Mouse (Mus musculus) layer of hippocampus, adult 8-10 months (tissue): ENCODE results near the gene Trim56. TPM values are rescaled to one million over a fixed set of nuclear protein-coding genes. Genes with fewer than 3 reads are reported as not detected.
A peak's percentile ranks its signal among the peaks of the same experiment; 100 is the strongest.

ENCODE experiments used
- DNase-seq, 2 experiments: peaks; one replicate each; pipeline ENCODE4 v3.0.0; 2022; ENCODE audit warnings: low spot score in 2 of 2
- total RNA-seq, 4 experiments: library from RNA; stranded (reverse); gene quantifications; 2 replicates each; pipeline ENCODE4 v1.2.4; 2022

The Trim56 gene
- total RNA-seq, 4 experiments from 2014 or later, result 6.1 to 11.0 (median 8.1) TPM

- no peak for DNase-seq
Measured at GRCm38 (mm10) chr5:137109941-137110593, 5.9 kb downstream of the Trim56 start.

DNA sequence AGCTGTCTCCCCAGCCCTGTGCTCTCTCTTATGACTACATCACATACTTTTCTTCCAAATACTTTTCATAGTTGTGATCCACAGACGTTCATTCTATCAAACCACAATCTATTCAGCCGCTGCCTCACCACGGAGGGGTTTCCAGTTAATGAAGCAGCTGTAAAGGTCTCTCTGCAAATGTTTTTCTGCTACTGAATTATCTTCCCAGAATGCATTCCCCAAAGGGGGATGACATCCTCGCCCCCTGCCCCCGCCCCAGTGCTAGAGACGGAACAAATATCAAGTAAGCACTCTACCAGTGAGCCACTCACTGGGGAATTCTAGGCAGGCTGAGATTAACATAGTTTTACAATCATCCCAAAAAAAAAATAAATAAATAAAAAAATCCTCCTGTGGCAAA, 7.9 kb downstream of the Trim56 start:
- no peak for DNase-seq

- no peak for DNase-seq
Measured at GRCm38 (mm10) chr5:137107670-137108069, 8.3 kb downstream of the Trim56 start.

DNA sequence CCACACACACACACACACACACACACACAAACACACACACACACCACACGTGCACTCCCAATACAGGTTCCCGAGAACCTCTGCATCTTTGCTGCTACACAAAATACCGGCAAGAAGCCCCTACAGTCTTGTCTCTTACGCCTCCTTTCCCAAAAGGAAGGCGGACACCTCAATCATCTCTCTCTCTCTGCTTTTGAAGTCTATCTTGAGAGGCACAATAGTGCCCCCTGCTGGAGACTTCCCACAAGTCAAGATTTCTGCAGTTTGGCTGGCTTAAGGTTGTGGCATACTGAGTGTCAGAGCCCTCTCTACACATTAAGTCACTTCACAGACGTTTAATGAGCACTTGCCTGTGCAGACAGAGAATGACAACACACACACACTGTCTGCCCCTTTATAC, 9.0 kb downstream of the Trim56 start:
- DNase-seq, result peak; percentile 56 to 89

DNA sequence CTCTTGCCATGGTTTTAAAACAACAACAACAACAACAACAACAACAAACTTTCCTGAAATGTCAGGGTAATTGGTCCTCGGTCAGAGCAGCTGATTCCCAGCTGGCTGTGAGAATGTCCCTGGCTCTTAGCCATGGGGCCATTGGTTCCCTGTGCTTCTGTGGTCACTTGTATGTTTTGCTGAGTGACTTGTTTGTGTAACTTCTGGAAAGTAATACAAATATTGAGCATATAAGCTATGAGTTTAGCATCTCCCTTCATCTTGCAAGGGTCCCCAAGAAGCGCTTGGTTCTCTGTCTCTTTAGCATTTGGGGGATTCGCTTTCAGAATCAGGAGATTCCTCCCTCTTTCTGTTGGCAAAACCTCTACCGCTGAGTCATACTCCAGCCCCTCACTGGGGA, 9.6 kb downstream of the Trim56 start:
- DNase-seq, result no peak

GRCm38 (mm10) chr5:137103969-137104368, 12.0 kb downstream of the Trim56 start:
- no peak for DNase-seq

DNA sequence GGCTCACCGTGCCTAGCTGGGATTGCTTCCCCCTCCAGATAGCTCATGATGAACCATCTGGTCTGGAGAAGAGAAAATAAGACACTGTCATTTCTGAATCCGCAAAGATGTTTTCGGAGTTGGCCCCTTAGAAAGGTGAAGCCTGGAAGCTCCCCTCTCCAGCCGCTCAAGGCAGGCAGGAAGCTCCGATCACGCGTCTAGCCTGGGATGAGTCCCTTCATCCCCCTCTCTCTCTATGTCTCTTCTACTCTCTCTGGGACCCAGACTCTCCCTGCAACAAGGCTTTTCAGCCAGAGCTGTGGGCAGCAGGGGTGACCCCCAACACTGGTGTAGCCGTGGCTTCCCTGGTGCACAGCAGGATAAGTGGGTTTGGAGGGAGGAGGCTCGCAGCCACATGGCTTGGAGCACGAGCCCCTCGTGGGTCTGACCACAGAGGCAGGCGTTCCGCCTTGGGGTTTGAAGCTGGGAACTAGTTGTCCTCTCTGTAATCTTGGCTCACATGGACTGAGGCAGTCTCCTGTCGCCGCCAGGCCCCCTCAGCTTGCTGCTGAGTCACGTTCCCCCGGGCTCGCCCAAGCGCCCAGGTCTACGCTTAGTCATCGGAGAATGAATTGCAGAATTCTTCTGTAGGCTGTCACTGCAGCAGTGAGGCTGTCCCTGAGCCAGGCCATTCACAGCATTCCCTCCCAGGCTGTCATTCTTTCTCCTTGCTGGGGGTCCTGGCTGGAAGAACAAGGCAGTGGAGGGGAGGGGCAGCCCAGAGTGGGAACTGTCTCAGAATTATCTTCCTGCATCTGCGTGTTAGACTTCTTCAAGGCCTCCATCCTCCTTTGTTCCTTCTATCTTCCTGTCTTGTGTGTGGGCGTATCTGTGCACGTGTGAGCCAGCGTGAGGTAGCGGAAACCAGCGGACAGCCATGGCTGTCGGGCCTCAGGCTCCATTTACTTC, 13.2 kb downstream of the Trim56 start:
- peak; percentile 49 to 58 for DNase-seq

- no peak for DNase-seq
Measured at GRCm38 (mm10) chr5:137102078-137102477, 13.9 kb downstream of the Trim56 start.

DNA sequence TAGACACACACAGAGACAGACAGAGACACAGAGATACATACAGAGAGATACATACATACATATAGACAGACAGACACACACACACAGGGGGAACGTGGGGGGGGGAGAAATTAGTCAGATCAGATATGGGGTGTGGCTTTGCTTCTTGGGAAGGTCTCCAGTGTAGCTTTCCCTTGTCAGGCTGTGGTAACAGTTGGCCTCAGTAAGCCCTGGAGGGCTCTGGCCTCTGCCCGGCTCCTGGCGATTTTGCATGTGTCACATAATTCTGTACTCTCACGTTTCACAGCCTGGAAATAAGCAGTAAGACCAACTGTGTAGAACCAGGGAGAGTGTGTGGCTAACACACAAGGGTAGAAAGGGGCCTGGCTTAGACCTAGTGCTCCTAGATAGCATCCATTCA, 15.3 kb downstream of the Trim56 start:
- DNase-seq, result no peak

GRCm38 (mm10) chr5:137098418-137098817, 17.6 kb downstream of the Trim56 start:
- DNase-seq, result no peak

DNA sequence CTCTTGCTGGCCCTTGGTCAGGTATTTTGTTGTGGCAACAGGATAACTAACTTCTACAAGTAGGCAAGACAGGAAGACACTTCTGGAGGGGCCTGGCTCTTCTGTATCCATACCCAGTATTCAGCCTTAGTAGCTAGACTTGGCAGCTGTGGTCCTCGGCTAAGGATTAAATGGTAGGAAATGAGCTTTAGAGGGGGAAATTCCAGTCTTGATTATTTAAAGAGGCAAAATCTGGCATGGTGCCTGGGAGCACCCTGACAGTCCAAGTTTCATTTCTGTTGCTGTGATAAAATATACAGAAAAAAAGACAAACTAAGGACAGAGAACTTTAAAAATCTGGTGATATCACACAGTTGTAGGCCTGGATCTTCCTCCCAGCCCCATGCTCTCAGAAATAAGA, 20.0 kb downstream of the Trim56 start:
- DNase-seq, result peak in 1 of 2 experiments; percentile 55

DNA sequence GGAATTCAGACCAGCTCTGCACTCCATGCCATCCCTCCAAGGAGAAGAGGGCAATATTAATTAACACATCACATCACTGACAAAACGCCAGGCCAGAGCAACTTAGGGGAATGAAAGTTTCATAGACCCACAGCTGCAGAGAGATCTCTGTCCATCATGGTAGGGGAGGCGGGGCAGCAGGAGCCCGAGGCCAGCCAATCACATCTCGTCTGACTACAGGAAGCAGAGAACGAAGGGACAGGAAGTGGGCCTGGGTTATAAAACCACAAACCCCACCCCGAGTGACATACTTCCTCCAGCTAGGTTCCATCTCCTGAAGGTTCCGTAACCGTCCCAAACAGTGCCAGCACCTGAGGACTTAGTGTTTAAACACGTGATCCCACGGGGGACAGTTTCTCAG, 20.9 kb downstream of the Trim56 start:
- DNase-seq, result no peak

DNA sequence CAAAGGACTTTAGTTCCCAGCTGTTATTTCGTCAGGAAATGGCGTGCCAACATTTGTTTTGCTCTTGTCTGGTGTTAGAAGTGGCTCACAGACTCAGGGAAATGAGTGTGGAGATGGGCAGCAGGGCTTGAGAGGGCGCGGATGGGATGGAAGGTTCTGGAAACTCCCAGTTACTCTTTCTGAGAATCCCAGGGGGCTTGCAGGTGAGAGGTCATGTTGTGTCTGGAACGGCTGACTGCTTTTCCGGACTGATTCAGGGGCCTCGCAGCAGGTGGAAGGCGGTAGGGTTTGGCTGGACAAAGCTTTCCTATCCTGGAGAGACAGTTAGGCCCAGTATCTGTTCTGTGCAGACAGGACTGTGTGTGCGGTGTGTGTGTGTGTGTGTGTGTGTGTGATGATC, 22.3 kb downstream of the Trim56 start:
- DNase-seq, result no peak

- no peak for DNase-seq
Measured at GRCm38 (mm10) chr5:137091560-137091959, 24.4 kb downstream of the Trim56 start.

GRCm38 (mm10) chr5:137090870-137091269, 25.1 kb downstream of the Trim56 start:
- DNase-seq, result no peak

- no peak for DNase-seq
Measured at GRCm38 (mm10) chr5:137087410-137087809, 28.6 kb downstream of the Trim56 start.

DNA sequence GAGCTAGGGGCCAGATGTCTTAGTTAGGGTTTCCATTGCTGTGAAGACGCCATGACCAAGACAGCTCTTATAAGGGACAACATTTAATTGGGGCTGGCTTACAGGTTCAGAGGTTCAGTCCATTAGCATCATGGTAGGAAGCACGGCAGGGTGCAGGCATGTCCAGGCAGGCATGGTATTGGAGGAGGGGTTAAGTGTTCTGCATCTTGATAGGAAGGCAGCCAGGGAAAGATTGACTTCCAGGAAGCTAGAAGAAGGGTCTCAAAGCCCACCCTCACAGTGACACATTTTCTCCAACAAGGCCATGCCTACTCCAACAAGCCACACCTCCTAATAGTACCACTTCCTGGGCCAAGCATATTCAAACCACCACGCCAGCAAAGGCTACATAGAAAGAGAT, 30.3 kb downstream of the Trim56 start:
- no peak for DNase-seq

DNA sequence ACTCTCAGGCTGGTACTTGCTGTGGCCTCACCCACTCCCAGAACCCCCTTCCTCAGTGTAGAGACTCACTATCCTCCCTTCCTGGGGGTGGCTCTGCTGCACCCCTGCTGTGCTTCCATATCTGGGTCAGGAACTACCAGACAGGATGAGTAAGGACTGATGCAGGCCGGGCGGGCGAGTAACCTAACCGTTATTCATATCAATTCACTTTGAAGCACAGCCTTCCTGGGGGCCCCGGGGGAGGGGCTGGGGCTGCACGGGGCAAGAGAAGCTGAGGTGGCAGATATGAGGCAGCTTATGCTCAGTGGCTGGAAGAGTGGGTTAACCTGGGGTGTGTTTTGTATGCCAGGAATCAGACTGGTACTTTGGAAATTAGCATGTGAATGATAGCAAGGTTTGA, 31.0 kb downstream of the Trim56 start:
- no peak for DNase-seq

- no peak for DNase-seq
Measured at GRCm38 (mm10) chr5:137083051-137083450, 33.0 kb downstream of the Trim56 start.

GRCm38 (mm10) chr5:137079849-137080248, 36.2 kb downstream of the Trim56 start:
- DNase-seq, result no peak

DNA sequence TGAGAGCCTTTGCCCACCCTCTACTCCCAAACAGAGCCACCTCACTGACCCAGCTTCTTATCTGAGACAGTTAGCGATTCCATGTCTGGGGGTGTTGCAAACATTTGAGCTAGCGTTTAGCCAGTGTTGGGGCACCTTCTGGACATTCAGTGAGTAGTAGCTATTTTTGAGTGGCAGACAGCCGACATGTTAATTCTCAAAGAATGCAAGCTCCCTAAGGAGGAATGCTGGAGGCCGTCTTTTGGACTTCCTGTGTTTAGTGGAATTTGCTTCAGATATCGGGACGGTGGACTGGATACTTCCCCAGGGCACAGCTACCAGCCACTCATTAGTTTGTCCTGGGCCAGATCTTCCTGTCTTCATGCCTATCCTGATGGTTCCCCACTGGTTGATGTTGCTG, 37.4 kb downstream of the Trim56 start:
- DNase-seq, result no peak

DNA sequence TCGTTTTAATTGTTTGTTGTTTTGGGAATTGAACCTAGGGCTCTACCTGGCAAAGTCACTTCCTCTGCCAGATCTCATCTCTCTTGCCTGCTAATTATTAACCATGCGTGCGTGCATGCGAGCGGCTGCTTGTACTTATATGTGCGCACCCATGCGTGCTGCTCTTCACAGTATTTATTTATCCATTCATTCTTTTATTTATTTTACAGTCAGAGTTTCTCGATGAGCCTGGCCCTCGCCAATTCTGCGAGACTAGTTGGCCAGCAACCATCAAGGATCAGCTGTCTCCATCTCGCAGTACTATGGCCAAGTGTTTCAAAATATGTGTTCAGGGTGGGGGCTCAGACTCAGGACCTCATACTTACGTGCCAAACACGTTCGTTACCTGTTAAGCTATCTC, 38.0 kb downstream of the Trim56 start:
- DNase-seq, result no peak

DNA sequence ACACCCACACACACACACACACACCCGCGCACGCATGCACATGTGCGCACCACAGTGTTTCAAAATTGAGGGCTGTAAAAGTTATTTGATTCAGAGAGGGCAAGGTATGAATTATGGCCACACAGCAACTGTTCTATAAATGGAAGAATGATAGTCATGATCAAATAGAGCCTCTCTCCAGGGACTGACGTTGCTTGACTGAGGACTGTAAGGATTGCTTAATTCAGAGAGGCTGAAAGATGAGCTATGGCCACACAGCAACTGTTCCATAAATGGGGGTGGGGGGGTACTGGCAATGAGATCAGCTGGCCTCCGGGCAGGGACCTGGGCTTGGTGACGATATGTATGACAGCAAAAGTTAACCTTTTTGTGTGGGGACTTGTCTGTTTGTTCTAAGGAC, 38.8 kb downstream of the Trim56 start:
- no peak for DNase-seq
